Mouse (Mus musculus) lung, embryonic 15.5 days (tissue): Measurements from ENCODE around the gene Fkbp14. TPM values are rescaled to one million over a fixed set of nuclear protein-coding genes. Genes with fewer than 3 reads are reported as not detected.

Source experiments
- ATAC-seq: fragments of 200-750 bp; cut with Nextera tagmentation; 2 replicates; pipeline ENCODE4 v1.8.0; 2017; ENCODE audit warnings: moderate number of reproducible peaks, borderline replicate concordance; ENCODE audit not compliant: low FRiP score, low TSS enrichment; ENCODE audit errors: extremely low read depth
- H3K27ac ChIP-seq: fragments of 300-500 bp; sonication (generic); 2 replicates; pipeline ENCODE4 v1.5.1; 2015; ENCODE audit warnings: moderate library complexity, mild to moderate bottlenecking, inconsistent platforms
- H3K27me3 ChIP-seq: fragments of 300-500 bp; sonication (generic); 2 replicates; pipeline ENCODE4 v1.6.1; 2015; ENCODE audit warnings: inconsistent platforms
- H3K36me3 ChIP-seq: fragments of 300-500 bp; sonication (generic); 2 replicates; pipeline ENCODE4 v1.6.1; 2015; ENCODE audit warnings: inconsistent platforms
- H3K4me1 ChIP-seq: fragments of 300-500 bp; sonication (generic); 2 replicates; pipeline ENCODE4 v1.6.1; 2015; ENCODE audit warnings: inconsistent platforms
- H3K4me2 ChIP-seq: fragments of 300-500 bp; sonication (generic); 2 replicates; pipeline ENCODE4 v1.6.1; 2015; ENCODE audit warnings: inconsistent platforms, mild to moderate bottlenecking, moderate library complexity
- H3K4me3 ChIP-seq: fragments of 300-500 bp; sonication (generic); 2 replicates; pipeline ENCODE4 v1.5.1; 2015; ENCODE audit warnings: mild to moderate bottlenecking, inconsistent platforms
- H3K9ac ChIP-seq: fragments of 300-500 bp; sonication (generic); 2 replicates; pipeline ENCODE4 v1.6.1; 2015; ENCODE audit warnings: inconsistent platforms
- H3K9me3 ChIP-seq: fragments of 300-500 bp; sonication (generic); 2 replicates; pipeline ENCODE4 v1.6.1; 2016; ENCODE audit warnings: inconsistent platforms
- WGBS: fragments of 180-500 bp; shearing (Covaris S2); methylation state at CpG from one replicate; pipeline ENCODE4 v1.1.7; 2015; 5-methylcytosine and 5-hydroxymethylcytosine counted together
- polyA plus RNA-seq: library from polyadenylated mRNA; unstranded; fragments of >200 nt; fragmentation: Nextera tagmentation; extraction: Ambion mirVana; gene quantifications from 2 replicates; pipeline ENCODE4 v1.2.1, GENCODE M21; 2015

Fkbp14 gene
- polyA plus RNA-seq, 1 experiment from 2014 or later: 27.6 TPM

- Histone ChIP-seq H3K27ac (no peak overlapping the region), H3K9me3 (no peaks in the 10 kb centered on the region), H3K4me2 (no peak overlapping the region), H3K27me3 (no peaks in the 10 kb centered on the region), H3K4me3 (no peak overlapping the region), H3K4me1 (peaks cover 10% of the 10 kb centered on the region), H3K9ac (no peak overlapping the region), H3K36me3 (peaks cover 3% of the 10 kb centered on the region)
- 76% methylated on average over 8 of the region's 8 CpGs for WGBS
- ATAC-seq: no peak
Measured at GRCm38 (mm10) chr6:54586911-54587310, 10.2 kb downstream of the Fkbp14 start.

DNA sequence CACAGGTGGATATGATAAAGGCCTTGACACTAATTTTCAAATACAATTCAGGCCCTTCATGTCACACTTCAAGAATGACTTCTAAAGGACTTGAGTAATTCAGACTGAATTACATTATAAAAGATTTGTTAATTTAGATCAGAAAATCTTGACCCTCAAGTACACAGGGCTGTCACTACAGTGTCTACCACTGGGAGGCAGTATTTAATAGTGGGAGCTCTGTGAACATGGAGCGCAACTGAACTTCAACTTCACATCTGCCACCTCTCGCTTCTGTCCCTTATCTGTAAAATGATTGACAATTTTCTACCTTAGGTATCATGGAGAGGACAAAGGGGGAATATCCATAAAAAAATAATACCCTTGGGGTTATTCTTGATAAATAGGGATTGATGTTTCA, 10.9 kb downstream of the Fkbp14 start:
- no peak overlapping the region for H3K4me3 ChIP-seq
- H3K36me3 ChIP-seq: peaks cover 3% of the 10 kb centered on the region
- 29% methylated on average over 2 of the region's 2 CpGs for WGBS
- H3K4me2 ChIP-seq: no peak overlapping the region
- no peaks in the 10 kb centered on the region for H3K9me3 ChIP-seq
- no peak for ATAC-seq
- no peak overlapping the region for H3K9ac ChIP-seq
- H3K27me3 ChIP-seq: no peaks in the 10 kb centered on the region
- H3K27ac ChIP-seq: no peak overlapping the region
- H3K4me1 ChIP-seq: peaks cover 3% of the 10 kb centered on the region

DNA sequence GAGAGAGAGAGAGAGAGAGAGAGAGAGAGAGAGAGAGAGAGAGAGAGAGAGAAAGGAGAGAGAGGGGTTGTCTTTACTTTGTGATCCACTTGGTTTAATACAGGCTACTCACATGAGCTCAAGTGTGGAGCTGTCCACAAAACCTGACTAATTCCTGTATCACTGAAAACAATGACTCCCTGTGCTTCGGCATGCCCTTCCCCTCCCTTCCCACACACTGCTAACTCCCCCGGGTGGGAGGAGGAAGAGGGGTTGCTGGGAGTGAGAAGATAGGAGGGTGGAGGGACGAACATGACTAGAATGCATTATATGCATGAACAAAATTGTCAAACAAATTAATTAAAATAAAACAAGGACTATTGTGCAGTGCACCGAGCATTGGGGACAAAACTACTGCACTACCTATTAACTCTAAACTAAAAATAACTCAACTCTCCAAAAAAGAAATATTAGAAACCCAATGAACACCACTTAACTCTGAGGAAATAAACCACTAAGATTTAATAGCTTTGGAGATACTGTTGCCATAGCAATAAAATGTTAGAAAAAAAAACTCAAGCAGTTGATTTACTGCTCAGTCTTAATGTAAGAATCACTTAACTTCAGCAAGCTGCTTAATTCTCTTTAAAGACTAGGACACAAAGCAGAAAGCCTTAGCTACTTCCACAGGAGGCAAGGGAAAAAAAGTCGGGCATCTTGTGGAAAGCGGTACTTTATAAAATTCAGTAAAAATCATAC, 23.7 kb downstream of the Fkbp14 start:
- H3K4me1 ChIP-seq: 0 out of 2 replicates have a peak, but pooled peaks cover 2% of the 10 kb centered on the region
- H3K4me3 ChIP-seq: no peak overlapping the region
- no peak overlapping the region for H3K27ac ChIP-seq
- no peak overlapping the region for H3K4me2 ChIP-seq
- no peak for ATAC-seq
- no peak overlapping the region for H3K9ac ChIP-seq
- 0 out of 2 replicates have a peak, but pooled peaks cover 2% of the 10 kb centered on the region for H3K36me3 ChIP-seq
- WGBS: 34% methylated on average over 6 of the region's 6 CpGs
- H3K27me3 ChIP-seq: no peaks in the 10 kb centered on the region
- no peaks in the 10 kb centered on the region for H3K9me3 ChIP-seq

- WGBS: 48% methylated on average over 7 of the region's 7 CpGs
- H3K9me3 ChIP-seq: no peaks in the 10 kb centered on the region
- H3K9ac ChIP-seq: no peak overlapping the region
- peaks cover 28% of the 10 kb centered on the region; the same call in 1 of the 2 replicates for H3K27me3 ChIP-seq
- H3K36me3 ChIP-seq: no peaks in the 10 kb centered on the region
- no peak overlapping the region for H3K4me3 ChIP-seq
- no peak overlapping the region for H3K27ac ChIP-seq
- H3K4me1 ChIP-seq: peaks cover 15% of the 10 kb centered on the region
- no peak for ATAC-seq
- H3K4me2 ChIP-seq: no peak overlapping the region
Measured at GRCm38 (mm10) chr6:54569776-54570175, 27.3 kb downstream of the Fkbp14 start.

GRCm38 (mm10) chr6:54566546-54566919, 30.6 kb downstream of the Fkbp14 start:
- Histone ChIP-seq H3K4me3 (peak overlapping the region; percentile 49), H3K27me3 (peaks cover 28% of the 10 kb centered on the region; the same call in 1 of the 2 replicates), H3K9ac (peak overlapping the region; percentile 31; the same call in 1 of the 2 replicates), H3K9me3 (no peaks in the 10 kb centered on the region), H3K36me3 (no peaks in the 10 kb centered on the region), H3K4me1 (peaks cover 13% of the 10 kb centered on the region), H3K27ac (no peak overlapping the region), H3K4me2 (peak overlapping the region; percentile 97)
- 9% methylated on average over 6 of the region's 6 CpGs for WGBS
- ATAC-seq: no peak

DNA sequence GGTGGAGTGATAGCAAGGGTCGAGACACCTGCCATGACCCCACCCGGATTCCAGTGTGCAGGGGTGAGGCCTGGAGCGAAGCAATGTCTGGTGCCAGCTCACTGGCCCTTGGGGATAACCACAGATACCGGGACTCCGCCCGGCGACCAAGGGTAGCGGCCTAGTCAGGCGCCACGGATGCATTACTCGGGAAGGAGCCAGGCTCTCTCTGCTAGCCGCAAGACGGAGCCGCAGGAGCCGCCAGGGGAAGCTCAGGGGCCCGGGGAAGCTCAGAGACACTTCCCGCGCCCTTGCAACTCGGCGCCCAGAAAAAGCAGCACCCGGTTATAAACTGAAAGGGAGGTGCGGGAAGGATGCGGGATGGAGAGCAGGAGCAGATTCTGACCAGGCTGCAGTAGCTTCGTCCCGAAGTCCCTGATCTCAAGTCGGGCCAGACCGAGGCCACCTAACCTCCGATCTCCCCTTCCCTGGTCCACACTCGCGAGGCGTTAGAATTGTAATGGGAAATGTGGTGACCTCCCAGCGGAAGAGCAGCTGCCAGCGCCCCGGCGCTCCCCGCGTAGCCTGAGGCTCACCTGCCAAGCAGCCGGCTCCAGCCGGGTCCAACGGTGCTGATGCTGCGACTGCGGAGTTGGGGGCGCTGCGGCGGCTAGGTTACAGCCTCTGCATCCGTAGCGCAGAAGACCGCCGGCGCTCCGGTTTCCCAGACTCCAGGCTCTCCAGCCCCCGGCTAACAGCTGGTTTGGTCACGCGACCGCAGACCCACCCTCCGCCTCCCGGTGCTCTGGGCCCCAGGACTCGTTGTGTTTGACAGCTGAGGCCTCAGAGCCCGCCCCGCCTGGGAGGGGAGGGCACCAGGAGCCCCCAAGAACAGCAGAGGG, 31.2 kb downstream of the Fkbp14 start, which contains the start of gene Scrn1:
Gene Scrn1, minus strand, starts transcription at position 825 of the 881 bp plus-strand sequence.
- Histone ChIP-seq H3K4me2 (peak within 1 kb of the TSS; percentile 97), H3K36me3 (no peaks in the 10 kb centered on the region), H3K27me3 (peaks cover 28% of the 10 kb centered on the region; the same call in 1 of the 2 replicates), H3K4me1 (peaks cover 13% of the 10 kb centered on the region), H3K4me3 (peak within 1 kb of the TSS; percentile 49), H3K9me3 (no peaks in the 10 kb centered on the region), H3K9ac (peak within 1 kb of the TSS; percentile 31; the same call in 1 of the 2 replicates), H3K27ac (no peak within 1 kb of the TSS)
- ATAC-seq: peak; percentile 82; the same call in 1 of the 2 replicates
- WGBS: 1% methylated on average over 60 of the region's 60 CpGs

GRCm38 (mm10) chr6:54565012-54565411, 32.1 kb downstream of the Fkbp14 start:
- Histone ChIP-seq H3K36me3 (no peaks in the 10 kb centered on the region), H3K4me2 (no peak overlapping the region), H3K4me3 (no peak overlapping the region), H3K4me1 (peaks cover 13% of the 10 kb centered on the region), H3K27me3 (peaks cover 28% of the 10 kb centered on the region; the same call in 1 of the 2 replicates), H3K9ac (no peak overlapping the region), H3K27ac (no peak overlapping the region), H3K9me3 (no peaks in the 10 kb centered on the region)
- 64% methylated on average over 3 of the region's 3 CpGs for WGBS
- ATAC-seq: no peak

- Histone ChIP-seq H3K4me3 (no peak overlapping the region), H3K27ac (no peak overlapping the region), H3K9me3 (no peaks in the 10 kb centered on the region), H3K9ac (no peak overlapping the region), H3K27me3 (peaks cover 28% of the 10 kb centered on the region; the same call in 1 of the 2 replicates), H3K36me3 (no peaks in the 10 kb centered on the region), H3K4me1 (peaks cover 13% of the 10 kb centered on the region), H3K4me2 (no peak overlapping the region)
- ATAC-seq: no peak
- WGBS: 62% methylated on average over 9 of the region's 9 CpGs
Measured at GRCm38 (mm10) chr6:54564506-54564991, 32.6 kb downstream of the Fkbp14 start.

- ATAC-seq: no peak
- Histone ChIP-seq H3K4me1 (peaks cover 13% of the 10 kb centered on the region), H3K27ac (no peak overlapping the region), H3K4me2 (no peak overlapping the region), H3K36me3 (no peaks in the 10 kb centered on the region), H3K9ac (no peak overlapping the region), H3K4me3 (no peak overlapping the region), H3K9me3 (no peaks in the 10 kb centered on the region), H3K27me3 (peaks cover 28% of the 10 kb centered on the region; the same call in 1 of the 2 replicates)
- WGBS: 84% methylated on average over 4 of the region's 4 CpGs
Measured at GRCm38 (mm10) chr6:54563561-54563960, 33.5 kb downstream of the Fkbp14 start.

DNA sequence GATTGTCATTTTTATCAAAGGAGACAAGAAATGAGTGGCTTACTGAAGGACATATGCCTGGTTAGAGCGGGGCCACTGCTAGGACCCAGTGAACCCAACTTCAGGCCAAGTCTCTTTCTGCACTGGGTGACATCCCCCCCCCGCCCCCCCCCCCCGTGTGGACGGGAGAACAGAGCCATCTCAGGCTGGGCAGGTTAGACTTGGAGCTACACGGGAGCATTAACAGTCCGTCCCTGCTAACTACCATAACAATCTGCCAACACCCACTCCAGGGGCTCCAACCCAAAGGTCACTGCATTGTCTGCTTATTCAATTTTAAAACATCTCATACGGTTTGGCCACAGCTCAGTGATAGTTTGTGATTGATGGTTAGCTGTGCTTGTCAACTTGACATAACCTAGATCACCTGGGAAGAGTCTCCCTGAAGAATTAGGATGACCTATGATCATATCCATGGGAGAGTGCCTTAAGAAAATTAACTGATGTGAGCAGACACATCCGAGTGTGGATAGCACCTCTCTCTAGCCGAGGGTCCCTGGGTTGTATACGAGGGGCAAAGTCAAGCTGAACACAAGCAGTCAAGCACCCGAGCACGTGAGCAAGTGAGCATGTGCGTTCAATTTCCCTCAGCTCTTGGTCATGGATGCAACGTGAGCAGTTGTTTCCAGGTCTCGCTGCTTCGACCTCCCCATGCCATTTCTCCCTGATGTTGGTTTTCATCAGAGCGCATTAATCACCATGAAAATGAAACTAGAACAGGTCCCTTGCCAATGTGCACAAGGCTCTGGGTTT, 34.9 kb downstream of the Fkbp14 start:
- Histone ChIP-seq H3K27ac (no peak overlapping the region), H3K4me1 (peaks cover 13% of the 10 kb centered on the region), H3K4me2 (no peak overlapping the region), H3K9ac (no peak overlapping the region), H3K9me3 (no peaks in the 10 kb centered on the region), H3K4me3 (no peak overlapping the region), H3K36me3 (no peaks in the 10 kb centered on the region), H3K27me3 (peaks cover 23% of the 10 kb centered on the region; the same call in 1 of the 2 replicates)
- no peak for ATAC-seq
- 51% methylated on average over 16 of the region's 17 CpGs for WGBS

DNA sequence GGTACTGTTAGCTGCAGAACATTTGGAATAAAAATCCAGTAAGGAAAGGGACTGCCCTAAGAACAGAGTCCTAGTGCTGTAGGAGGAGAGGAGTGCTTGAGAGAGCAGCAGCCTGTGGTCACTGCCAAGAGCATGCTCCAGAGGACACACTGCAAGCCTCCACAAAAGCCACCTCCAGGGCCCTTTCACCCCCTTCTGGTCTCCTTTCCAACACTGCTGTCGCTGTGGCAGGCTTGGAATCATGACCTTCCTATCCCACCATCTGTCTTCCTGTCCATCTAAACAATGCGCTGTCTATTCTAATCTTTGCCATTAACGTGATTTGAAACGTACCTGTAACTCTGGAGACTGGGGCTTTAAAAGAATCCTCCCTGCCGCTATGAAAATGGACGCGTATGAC, 38.6 kb downstream of the Fkbp14 start:
- Histone ChIP-seq H3K4me1 (peaks cover 18% of the 10 kb centered on the region; the same call in 1 of the 2 replicates), H3K27me3 (no peaks in the 10 kb centered on the region), H3K27ac (no peak overlapping the region), H3K4me2 (no peak overlapping the region), H3K36me3 (no peaks in the 10 kb centered on the region), H3K4me3 (no peak overlapping the region), H3K9ac (no peak overlapping the region), H3K9me3 (no peaks in the 10 kb centered on the region)
- ATAC-seq: no peak
- WGBS: 61% methylated on average over 7 of the region's 7 CpGs
